Mouse (Mus musculus) lung, adult 18-20 months (tissue): Measurements from ENCODE around the gene Tmem170b.

Source experiments
- DNase-seq, 2 experiments: peaks; one replicate each; pipeline ENCODE4 v3.0.0; 2022; ENCODE audit warnings: mixed read lengths in 2 of 2

Tmem170b gene

GRCm38 (mm10) chr13:41605099-41606010 lies at the start of gene Tmem170b:
Tmem170b (plus strand) TSS chr13:41605907.
- peak; percentile 98 to 99 for DNase-seq

DNA sequence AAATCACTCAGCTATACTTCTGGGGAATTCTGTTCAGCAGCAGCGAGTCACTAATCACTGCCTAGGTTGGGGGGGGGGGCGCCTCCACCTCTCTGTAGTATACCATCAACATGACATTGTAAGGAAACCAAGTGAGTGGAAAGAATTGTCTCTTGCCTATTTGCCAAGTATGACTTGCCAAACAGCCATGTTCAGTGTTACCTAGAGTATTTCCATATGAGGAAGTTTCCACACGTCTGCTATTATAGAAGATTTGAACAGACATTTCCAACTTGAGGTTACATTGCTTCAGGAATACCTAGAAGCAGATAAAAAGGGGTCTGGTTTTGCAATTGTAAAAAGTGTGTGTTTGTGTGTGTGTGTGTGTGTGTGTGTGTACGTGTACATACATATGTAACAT lies 44.7 kb upstream of the Tmem170b start:
- no peak for DNase-seq

GRCm38 (mm10) chr13:41568421-41568820 lies 37.3 kb upstream of the Tmem170b start:
- DNase-seq = no peak

DNA sequence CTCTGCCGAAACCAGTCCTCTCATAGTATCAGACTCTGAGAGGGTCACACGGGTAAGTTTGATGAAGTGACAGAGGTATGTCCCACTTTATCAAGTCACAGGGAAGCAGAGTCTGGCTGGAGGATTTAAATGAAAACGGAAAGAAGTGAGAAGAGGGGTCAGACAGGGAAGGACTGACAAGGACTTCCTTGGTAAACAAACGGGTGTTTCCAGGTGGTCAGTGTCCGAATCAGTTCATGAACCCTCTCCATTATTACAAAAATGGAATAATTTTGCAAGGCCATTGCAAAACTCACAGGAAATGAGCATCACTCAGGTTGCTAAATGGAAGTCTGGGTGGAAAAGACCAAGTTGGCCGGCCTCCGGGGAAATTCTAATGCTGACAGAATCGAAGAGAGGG lies 36.8 kb upstream of the Tmem170b start:
- peak; percentile 30 to 50 for DNase-seq

DNA sequence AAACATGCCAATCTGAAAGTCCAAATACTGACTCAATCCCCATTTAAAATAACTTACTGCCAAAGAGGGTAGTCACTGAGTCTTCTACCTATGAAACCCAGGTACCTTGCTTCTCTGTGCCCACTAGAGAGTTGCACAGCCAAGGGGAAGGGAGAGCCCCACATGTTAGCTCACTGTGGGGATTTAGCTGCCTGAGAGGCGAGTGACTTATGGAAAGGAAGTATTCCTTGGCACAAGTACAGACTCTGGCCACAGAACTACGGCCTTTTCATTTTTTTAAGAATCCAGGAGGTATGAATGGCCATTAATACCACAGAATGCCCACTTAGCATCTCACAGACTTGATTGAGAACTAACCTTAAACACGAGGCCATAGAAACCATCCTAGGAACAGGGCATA lies 35.9 kb upstream of the Tmem170b start:
- no peak for DNase-seq

- peak; percentile 60 to 91 for DNase-seq
These were observed 34.0 kb upstream of the Tmem170b start for GRCm38 (mm10) chr13:41571368-41572350.

DNA sequence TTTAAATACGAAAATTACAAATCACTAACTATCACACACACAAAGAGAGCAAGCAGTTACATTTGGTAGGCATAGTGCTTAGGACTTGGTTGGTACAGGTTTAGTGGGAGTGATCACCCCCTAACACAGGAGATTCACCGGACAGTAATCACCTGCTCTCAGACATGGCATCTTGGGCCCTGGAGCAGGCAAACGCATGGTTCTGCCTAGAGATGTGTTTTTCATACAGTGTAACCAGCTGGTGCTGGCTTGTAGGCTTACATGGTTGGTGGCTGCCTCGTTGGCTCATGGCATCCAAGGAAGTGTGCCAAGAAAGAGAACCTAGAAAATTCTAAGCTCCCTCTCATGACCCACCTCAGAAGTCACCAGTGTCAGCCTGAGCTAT lies 33.4 kb upstream of the Tmem170b start:
- DNase-seq = no peak

GRCm38 (mm10) chr13:41573126-41573846 lies 32.4 kb upstream of the Tmem170b start:
- DNase-seq = no peak

- peak in 1 of 2 experiments; percentile 20 for DNase-seq
These were observed 24.6 kb upstream of the Tmem170b start for GRCm38 (mm10) chr13:41581058-41581457.

DNA sequence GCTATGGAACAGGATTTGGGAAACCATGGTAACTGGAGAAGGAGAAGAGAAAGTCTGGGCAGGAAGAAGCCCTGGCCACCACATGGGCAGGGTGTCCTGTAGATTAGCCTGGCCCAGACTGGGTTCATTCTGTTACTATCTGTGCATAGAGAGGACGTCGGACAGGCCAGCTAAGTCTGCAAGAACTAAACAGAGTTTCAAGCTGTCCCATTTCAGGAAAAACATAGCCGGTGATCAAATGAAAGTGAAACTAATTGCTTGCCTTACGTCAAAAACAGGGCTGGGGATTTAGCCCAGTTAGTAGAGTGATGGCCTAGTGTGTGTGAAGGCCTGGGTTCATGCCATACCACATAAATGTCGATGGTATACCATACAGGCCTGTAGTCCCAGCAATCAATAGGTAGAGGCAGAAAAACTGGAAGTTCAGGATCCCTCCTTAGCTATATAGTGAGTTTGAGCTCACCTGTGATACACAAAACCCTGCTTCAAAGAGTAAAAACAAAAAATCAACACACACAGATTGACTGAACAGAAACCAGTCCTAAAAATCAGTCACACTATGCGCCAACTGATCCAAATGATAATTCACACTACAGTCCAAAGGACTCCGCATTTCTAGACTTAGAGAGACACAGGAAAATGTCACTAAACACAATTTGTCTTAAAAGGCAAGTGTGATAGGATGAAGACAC lies 21.9 kb upstream of the Tmem170b start:
- DNase-seq = no peak

GRCm38 (mm10) chr13:41584358-41584680 lies 21.4 kb upstream of the Tmem170b start:
- DNase-seq = no peak

DNA sequence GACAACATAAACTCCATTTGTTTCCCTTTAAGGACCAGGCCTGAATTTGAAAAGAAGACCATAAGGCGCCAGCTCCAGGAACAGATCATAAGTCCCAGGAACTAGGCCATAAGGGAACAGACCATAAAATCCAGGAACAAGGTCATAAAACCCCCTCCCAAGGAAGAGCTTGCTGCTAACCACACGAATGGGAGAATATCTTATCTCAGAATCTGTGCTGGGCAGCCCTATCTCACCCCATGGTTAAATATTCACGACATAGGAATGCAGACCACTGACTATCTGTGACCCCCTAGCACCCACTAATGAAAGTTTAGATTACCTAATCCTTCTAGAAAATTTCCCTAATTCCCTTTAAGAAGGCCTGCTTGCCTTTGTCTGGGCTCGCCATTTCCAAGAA lies 20.8 kb upstream of the Tmem170b start:
- no peak for DNase-seq

- DNase-seq = no peak
These were observed 9.0 kb upstream of the Tmem170b start for GRCm38 (mm10) chr13:41596678-41597077.

DNA sequence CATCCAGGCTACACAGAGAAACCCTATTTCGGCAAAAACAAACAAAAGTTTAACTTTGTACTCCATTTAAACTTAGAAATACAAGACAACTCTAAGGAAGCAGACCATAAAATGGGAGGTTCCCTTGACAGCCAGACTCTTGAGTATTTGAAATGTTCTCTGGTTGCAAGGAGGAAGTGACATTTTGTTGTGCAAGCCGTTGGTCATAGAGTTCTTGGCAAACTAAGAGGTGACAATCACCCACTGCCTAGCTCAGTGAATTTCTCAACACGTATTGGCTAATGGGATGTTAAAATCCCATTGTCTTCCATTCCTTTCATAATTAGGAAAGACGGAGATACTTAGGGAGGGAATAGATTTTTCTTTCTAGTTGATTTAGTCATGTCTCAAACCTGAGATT lies 5.7 kb upstream of the Tmem170b start:
- DNase-seq = peak; percentile 51 to 71

GRCm38 (mm10) chr13:41601056-41601455 lies 4.7 kb upstream of the Tmem170b start:
- no peak for DNase-seq

DNA sequence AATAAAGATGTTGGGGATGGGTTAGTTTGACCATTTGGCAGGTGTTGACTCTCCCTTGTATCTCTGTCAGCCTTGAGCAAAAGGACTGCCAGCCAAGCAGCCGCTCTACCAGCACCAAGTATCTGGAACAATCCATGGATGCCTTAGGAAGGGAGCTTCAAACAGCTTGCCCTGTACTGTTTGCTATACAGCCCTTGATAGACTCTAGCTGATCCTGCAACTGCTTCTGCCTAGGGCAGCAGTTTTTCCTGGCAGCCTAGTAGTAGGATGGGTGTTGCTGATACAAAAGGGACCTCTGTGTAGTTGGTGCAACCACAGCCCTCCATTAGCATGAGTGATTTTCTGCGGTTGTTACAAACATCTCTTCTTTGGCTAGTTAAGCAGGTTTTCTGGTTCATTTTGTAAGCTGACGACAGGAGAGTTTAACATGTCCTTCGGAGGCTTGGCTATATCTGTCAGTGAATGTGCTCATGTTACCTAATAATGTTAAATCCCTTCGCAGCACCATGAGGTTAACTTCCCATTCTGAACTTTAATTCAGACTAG lies 1.7 kb upstream of the Tmem170b start:
- no peak for DNase-seq

DNA sequence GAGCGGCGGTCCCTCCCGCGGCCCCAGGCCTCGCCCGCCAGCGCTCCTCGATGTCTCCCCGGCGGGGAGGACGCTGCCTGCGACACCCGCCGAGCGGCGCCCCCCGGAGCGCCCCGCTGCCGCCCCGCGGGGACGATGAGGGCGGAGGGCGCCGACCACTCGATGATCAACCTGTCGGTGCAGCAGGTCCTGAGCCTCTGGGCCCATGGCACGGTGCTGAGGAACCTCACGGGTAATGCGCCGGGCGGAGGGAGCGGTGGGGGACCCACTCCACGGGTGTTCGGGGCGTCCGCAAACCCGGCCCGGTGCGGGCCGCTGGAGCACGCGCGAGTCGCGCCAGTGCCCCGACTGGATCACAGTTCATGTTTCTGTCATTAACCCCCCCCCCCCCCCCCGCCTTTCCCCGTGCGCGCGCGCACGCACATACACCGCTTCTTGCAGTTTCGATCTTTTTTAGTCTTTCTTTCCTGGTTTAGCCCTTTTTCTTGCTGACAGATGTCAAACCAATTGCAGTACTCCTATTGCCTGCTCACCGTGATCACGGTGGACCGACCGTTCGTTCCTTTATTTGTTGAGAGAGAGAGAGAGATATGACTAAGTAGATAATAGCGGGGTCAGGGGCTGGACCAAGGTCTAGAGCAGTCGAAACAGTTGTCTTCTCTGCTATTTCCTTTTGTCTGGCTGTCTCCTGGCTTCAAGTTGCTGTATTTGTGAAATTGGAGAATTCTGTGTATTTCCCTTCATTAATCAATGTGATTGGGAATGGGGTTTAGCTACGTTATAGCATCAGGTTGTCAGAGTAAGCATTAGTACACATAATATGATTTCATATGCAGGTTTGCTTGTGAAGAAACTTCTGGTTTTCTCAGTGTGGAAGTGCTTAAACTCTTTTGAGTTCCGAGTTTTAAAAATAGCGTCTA lies 634 bp downstream of the Tmem170b start:
- peak; percentile 46 to 49 for DNase-seq

DNA sequence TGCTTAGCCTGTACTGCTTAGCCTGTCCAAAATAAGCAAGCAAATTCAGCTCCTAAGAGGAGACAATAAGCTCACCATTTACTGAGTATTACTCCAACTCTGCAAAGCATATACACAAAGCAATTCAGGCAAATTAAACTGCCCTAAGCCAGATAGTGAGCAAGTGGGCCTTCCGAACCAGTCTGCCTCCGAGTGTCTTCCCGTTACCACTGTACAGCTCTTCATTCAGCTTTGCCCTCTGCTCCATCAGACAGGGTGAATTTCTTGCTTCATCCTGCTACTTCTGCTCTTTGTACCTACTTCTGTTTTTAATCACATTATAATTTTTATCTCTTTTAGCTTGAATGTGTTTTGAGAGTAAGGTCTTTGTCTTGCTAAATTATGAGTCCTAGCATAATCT lies 1.9 kb downstream of the Tmem170b start:
- DNase-seq = no peak

- DNase-seq = no peak
These were observed 2.9 kb downstream of the Tmem170b start for GRCm38 (mm10) chr13:41608559-41608958.

DNA sequence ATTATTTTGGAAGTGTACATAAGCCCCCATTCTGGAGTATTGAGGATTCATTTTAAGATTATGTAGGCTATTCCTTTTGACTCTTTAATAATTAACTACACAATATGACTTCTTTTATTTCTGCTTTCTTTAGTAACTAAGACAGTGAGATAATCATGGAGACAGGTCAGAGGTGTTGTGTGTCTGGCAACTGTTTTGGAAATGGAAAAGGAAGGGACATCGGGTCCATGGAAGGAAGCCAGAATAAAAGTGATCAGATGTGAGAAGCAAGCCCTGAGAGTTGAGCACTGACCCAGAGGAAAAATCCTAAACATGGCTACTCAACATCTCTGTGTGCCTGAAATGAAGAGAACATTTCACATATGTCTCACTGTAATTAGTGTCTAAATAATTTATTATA lies 5.3 kb downstream of the Tmem170b start:
- no peak for DNase-seq

GRCm38 (mm10) chr13:41614539-41614938 lies 8.8 kb downstream of the Tmem170b start:
- DNase-seq = no peak
